Mouse (Mus musculus) right cerebral cortex, postnatal 10 days (tissue): ENCODE results near the gene Mipep.

Experiments used
- DNase-seq, 2 experiments: peaks; one replicate each; pipeline ENCODE4 v3.0.0; 2021; ENCODE audit warnings: low spot score in 2 of 2

The Mipep gene

GRCm38 (mm10) chr14:60799762-60800728 lies 15.7 kb downstream of the Mipep start:
- no peak for DNase-seq

GRCm38 (mm10) chr14:60802026-60802425 lies 17.7 kb downstream of the Mipep start:
- DNase-seq = no peak

GRCm38 (mm10) chr14:60804978-60805377 lies 20.6 kb downstream of the Mipep start:
- no peak for DNase-seq

- no peak for DNase-seq
Measured at GRCm38 (mm10) chr14:60805871-60806270, 21.5 kb downstream of the Mipep start.

- DNase-seq = no peak
Measured at GRCm38 (mm10) chr14:60806891-60807344, 22.5 kb downstream of the Mipep start.

GRCm38 (mm10) chr14:60809881-60810280 lies 25.5 kb downstream of the Mipep start:
- no peak for DNase-seq

GRCm38 (mm10) chr14:60811547-60811946 lies 27.2 kb downstream of the Mipep start:
- no peak for DNase-seq

- no peak for DNase-seq
Measured at GRCm38 (mm10) chr14:60815098-60815497, 30.7 kb downstream of the Mipep start.

GRCm38 (mm10) chr14:60818045-60818444 lies 33.7 kb downstream of the Mipep start:
- DNase-seq = no peak

- no peak for DNase-seq
Measured at GRCm38 (mm10) chr14:60830096-60830495, 45.7 kb downstream of the Mipep start.

- no peak for DNase-seq
Measured at GRCm38 (mm10) chr14:60836709-60837108, 52.3 kb downstream of the Mipep start.

- DNase-seq = no peak
Measured at GRCm38 (mm10) chr14:60839654-60840053, 55.3 kb downstream of the Mipep start.

- DNase-seq = no peak
Measured at GRCm38 (mm10) chr14:60841977-60842659, 57.7 kb downstream of the Mipep start.

- DNase-seq = no peak
Measured at GRCm38 (mm10) chr14:60843596-60843995, 59.2 kb downstream of the Mipep start.

GRCm38 (mm10) chr14:60845261-60846045 lies 61.1 kb downstream of the Mipep start:
- DNase-seq = no peak

- no peak for DNase-seq
Measured at GRCm38 (mm10) chr14:60846174-60846573, 61.8 kb downstream of the Mipep start.

- no peak for DNase-seq
Measured at GRCm38 (mm10) chr14:60848194-60848593, 63.8 kb downstream of the Mipep start.

GRCm38 (mm10) chr14:60850101-60850500 lies 65.7 kb downstream of the Mipep start:
- DNase-seq = no peak

GRCm38 (mm10) chr14:60851632-60852031 lies 67.3 kb downstream of the Mipep start:
- DNase-seq = no peak

- DNase-seq = no peak
Measured at GRCm38 (mm10) chr14:60856199-60856912, 72.0 kb downstream of the Mipep start.

- no peak for DNase-seq
Measured at GRCm38 (mm10) chr14:60856913-60857300, 72.5 kb downstream of the Mipep start.
